Mouse (Mus musculus) testis, adult 2 months (tissue): ENCODE data around the gene Samd4b.

Experiments
- CTCF ChIP-seq: fragments of 200-500 bp; IDR thresholded peaks from 2 replicates; pipeline ENCODE4 v1.5.1; 2012; ENCODE audit warnings: low read depth, mild to moderate bottlenecking, inconsistent platforms, low read length, moderate library complexity; ENCODE audit not compliant: control insufficient read depth, insufficient read depth, insufficient replicate concordance
- POLR2A ChIP-seq: fragments of 200-500 bp; IDR thresholded peaks from 2 replicates; pipeline ENCODE4 v1.6.1; 2012; ENCODE audit warnings: low read depth, mild to moderate bottlenecking, inconsistent platforms, low read length, moderate library complexity; ENCODE audit not compliant: control insufficient read depth

DNA sequence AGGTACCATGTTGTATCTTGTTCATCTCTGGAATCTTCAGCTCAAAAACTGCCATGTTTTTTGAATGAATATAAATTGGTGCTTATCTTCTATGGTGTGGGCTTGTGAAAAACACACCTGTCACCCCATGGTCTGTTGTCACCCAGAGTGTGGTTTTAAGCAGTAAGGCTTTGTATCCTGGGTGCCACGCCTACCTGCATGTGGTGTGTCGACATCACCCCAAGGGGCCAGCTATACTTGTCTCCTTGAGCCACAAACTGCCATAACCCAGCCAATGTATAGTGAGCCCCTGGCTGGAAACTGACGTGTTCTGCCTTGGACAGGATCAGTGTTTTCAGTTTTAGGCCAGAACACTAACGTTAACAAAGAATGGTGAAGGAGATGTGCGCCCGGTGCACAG lies 213.8 kb downstream of the Samd4b start:
- TF ChIP-seq POLR2A: no peak
- TF ChIP-seq CTCF: no peak
